Mouse (Mus musculus): Measurements from ENCODE around the gene Trip12. TPM values are rescaled to one million over a fixed set of nuclear protein-coding genes. Genes with fewer than 3 reads are reported as not detected.

Trip12 gene
- total and polyA plus RNA-seq, 3 experiments, result 26.9 to 205 (median 177) TPM

DNA sequence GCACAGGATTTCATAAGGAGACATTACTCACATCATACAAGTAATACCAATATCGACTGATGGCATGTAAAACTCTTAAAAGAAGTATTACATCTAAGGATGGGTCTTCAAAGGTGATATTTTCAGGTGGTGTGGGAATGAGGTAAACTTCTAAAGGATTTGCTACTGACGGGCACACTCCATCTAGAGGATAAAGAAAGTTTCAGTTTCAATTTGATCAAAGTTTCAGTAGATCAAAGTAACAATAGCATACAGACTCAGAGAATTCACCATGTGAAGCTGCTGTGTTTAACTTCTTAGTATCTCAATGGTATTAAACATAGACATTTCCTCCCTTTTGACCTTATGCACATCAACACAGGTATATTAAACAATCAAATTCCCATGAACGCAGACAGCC lies 98.2 kb downstream of the Trip12 start:
- WGBS, result 89% methylated on average over 3 of the region's 3 CpGs
- Histone ChIP-seq H3K27ac (no peak overlapping the region), H3K79me2 (replicated peaks; ENCODE audit: control insufficient read depth, insufficient read depth, low read length) (no peaks in the 10 kb centered on the region), H3K4me3 (no peak overlapping the region), H3K27me3 (ENCODE audit: control insufficient read depth, insufficient read depth, low read length) (no peaks in the 10 kb centered on the region), H3K9ac (ENCODE audit: low read depth, low read length) (no peak overlapping the region), H3K4me1 (ENCODE audit: control insufficient read depth, insufficient read depth, low read length) (no peaks in the 10 kb centered on the region), H3K36me3 (ENCODE audit: control insufficient read depth, insufficient read depth, low read length) (peaks cover 5% of the 10 kb centered on the region)
- intact Hi-C loops (cut with DNase I), result no loop called here
- TF ChIP-seq EP300 (IDR thresholded peaks at IDR 0.05; ENCODE audit: insufficient read depth, low read depth, low read length), result no peak
- no peak for TF ChIP-seq POLR2A (IDR thresholded peaks at IDR 0.05; ENCODE audit: insufficient read depth, low read depth, low read length)
- TF ChIP-seq CTCF (IDR thresholded peaks at IDR 0.05), result no peak
- DNase-seq, result no peak

DNA sequence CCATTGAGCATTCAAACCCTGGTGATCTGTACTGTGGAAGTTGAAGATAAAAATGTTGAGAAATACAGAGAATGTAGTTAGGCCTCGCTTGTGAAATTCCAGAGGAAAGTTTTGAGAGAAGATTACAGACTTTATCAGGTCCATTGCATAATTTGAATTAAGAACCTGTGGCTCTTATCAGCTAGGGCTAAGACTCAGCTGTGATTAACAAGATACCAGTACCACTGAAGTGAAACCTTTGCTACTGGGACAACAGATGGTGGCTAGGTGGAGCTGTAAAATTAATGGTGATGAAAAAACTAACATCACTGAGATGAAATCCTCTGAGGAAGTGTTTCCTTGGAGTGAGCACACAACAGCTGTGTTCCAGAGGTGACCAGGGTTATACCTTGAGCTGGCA lies 100.2 kb downstream of the Trip12 start:
- H3K27ac ChIP-seq, result no peak overlapping the region
- H3K4me3 ChIP-seq, result no peak overlapping the region
- H3K4me1 ChIP-seq (ENCODE audit: control insufficient read depth, insufficient read depth, low read length), result no peaks in the 10 kb centered on the region
- H3K9ac ChIP-seq (ENCODE audit: low read depth, low read length), result no peak overlapping the region
- H3K36me3 ChIP-seq (ENCODE audit: control insufficient read depth, insufficient read depth, low read length), result peaks cover 2% of the 10 kb centered on the region
- intact Hi-C loops (cut with DNase I), result no loop called here
- H3K79me2 ChIP-seq (replicated peaks; ENCODE audit: control insufficient read depth, insufficient read depth, low read length), result no peaks in the 10 kb centered on the region; the same call in 1 of the 2 replicates
- 41% methylated on average over 1 of the region's 1 CpGs for WGBS
- H3K27me3 ChIP-seq (ENCODE audit: control insufficient read depth, insufficient read depth, low read length), result no peaks in the 10 kb centered on the region
- no peak for DNase-seq
- TF ChIP-seq EP300 (IDR thresholded peaks at IDR 0.05; ENCODE audit: insufficient read depth, low read depth, low read length) (no peak), CTCF (IDR thresholded peaks at IDR 0.05) (no peak), POLR2A (IDR thresholded peaks at IDR 0.05; ENCODE audit: insufficient read depth, low read depth, low read length) (no peak)

- intact Hi-C loops (cut with DNase I), result no loop called here
- Histone ChIP-seq H3K4me1 (ENCODE audit: control insufficient read depth, insufficient read depth, low read length) (no peaks in the 10 kb centered on the region), H3K27me3 (ENCODE audit: control insufficient read depth, insufficient read depth, low read length) (no peaks in the 10 kb centered on the region), H3K79me2 (replicated peaks; ENCODE audit: control insufficient read depth, insufficient read depth, low read length) (no peaks in the 10 kb centered on the region; the same call in 1 of the 2 replicates), H3K4me3 (no peak overlapping the region), H3K9ac (ENCODE audit: low read depth, low read length) (no peak overlapping the region), H3K36me3 (ENCODE audit: control insufficient read depth, insufficient read depth, low read length) (peaks cover 3% of the 10 kb centered on the region), H3K27ac (no peak overlapping the region)
- DNase-seq, result no peak
- TF ChIP-seq CTCF (IDR thresholded peaks at IDR 0.05) (no peak), EP300 (IDR thresholded peaks at IDR 0.05; ENCODE audit: insufficient read depth, low read depth, low read length) (no peak), POLR2A (IDR thresholded peaks at IDR 0.05; ENCODE audit: insufficient read depth, low read depth, low read length) (no peak)
- WGBS, result 46% methylated on average over 1 of the region's 1 CpGs
Observed at GRCm38 (mm10) chr1:84737097-84737496, 103.2 kb downstream of the Trip12 start.

- intact Hi-C loops (cut with DNase I), result loop anchor here (1.0 to 5.0 kb wide), 3 partner anchors 34 to 152 kb away; partner anchors contain the start of gene Fbxo36
- H3K27ac ChIP-seq, result no peak overlapping the region
- no peak overlapping the region for H3K4me3 ChIP-seq
- H3K36me3 ChIP-seq (ENCODE audit: control insufficient read depth, insufficient read depth, low read length), result peaks cover 3% of the 10 kb centered on the region
- H3K79me2 ChIP-seq (replicated peaks; ENCODE audit: control insufficient read depth, insufficient read depth, low read length), result no peaks in the 10 kb centered on the region; the same call in 1 of the 2 replicates
- TF ChIP-seq CTCF (IDR thresholded peaks at IDR 0.05), result peak; percentile 93
- no peak for TF ChIP-seq EP300 (IDR thresholded peaks at IDR 0.05; ENCODE audit: insufficient read depth, low read depth, low read length)
- no peak overlapping the region for H3K9ac ChIP-seq (ENCODE audit: low read depth, low read length)
- H3K4me1 ChIP-seq (ENCODE audit: control insufficient read depth, insufficient read depth, low read length), result no peaks in the 10 kb centered on the region
- no peak for DNase-seq
- 64% methylated on average over 3 of the region's 3 CpGs for WGBS
- H3K27me3 ChIP-seq (ENCODE audit: control insufficient read depth, insufficient read depth, low read length), result no peaks in the 10 kb centered on the region
Observed at GRCm38 (mm10) chr1:84733799-84734198, 106.5 kb downstream of the Trip12 start.

GRCm38 (mm10) chr1:84731763-84732162 lies 108.6 kb downstream of the Trip12 start:
- intact Hi-C loops (cut with DNase I), result loop anchor here (5.0 kb wide), 2 partner anchors 36 to 106 kb away; partner anchors contain the start of gene Fbxo36
- H3K79me2 ChIP-seq (replicated peaks; ENCODE audit: control insufficient read depth, insufficient read depth, low read length), result no peaks in the 10 kb centered on the region; the same call in 1 of the 2 replicates
- H3K4me1 ChIP-seq (ENCODE audit: control insufficient read depth, insufficient read depth, low read length), result no peaks in the 10 kb centered on the region
- no peak overlapping the region for H3K9ac ChIP-seq (ENCODE audit: low read depth, low read length)
- no peak for DNase-seq
- peaks cover 3% of the 10 kb centered on the region for H3K36me3 ChIP-seq (ENCODE audit: control insufficient read depth, insufficient read depth, low read length)
- WGBS, result 100% methylated on average over 1 of the region's 1 CpGs
- no peak overlapping the region for H3K4me3 ChIP-seq
- no peak overlapping the region for H3K27ac ChIP-seq
- TF ChIP-seq EP300 (IDR thresholded peaks at IDR 0.05; ENCODE audit: insufficient read depth, low read depth, low read length) (no peak), POLR2A (IDR thresholded peaks at IDR 0.05; ENCODE audit: insufficient read depth, low read depth, low read length) (no peak), CTCF (IDR thresholded peaks at IDR 0.05) (no peak)
- H3K27me3 ChIP-seq (ENCODE audit: control insufficient read depth, insufficient read depth, low read length), result no peaks in the 10 kb centered on the region

GRCm38 (mm10) chr1:84722841-84723240 lies 117.5 kb downstream of the Trip12 start:
- Histone ChIP-seq H3K4me3 (no peak overlapping the region), H3K79me2 (replicated peaks; ENCODE audit: control insufficient read depth, insufficient read depth, low read length) (no peaks in the 10 kb centered on the region), H3K9ac (ENCODE audit: low read depth, low read length) (no peak overlapping the region), H3K36me3 (ENCODE audit: control insufficient read depth, insufficient read depth, low read length) (peaks cover 27% of the 10 kb centered on the region), H3K4me1 (ENCODE audit: control insufficient read depth, insufficient read depth, low read length) (0 out of 2 replicates have a peak, but pooled peaks cover 2% of the 10 kb centered on the region), H3K27me3 (ENCODE audit: control insufficient read depth, insufficient read depth, low read length) (no peaks in the 10 kb centered on the region), H3K27ac (no peak overlapping the region)
- intact Hi-C loops (cut with DNase I), result no loop called here
- peak; percentile 17 to 21 for DNase-seq
- TF ChIP-seq EP300 (IDR thresholded peaks at IDR 0.05; ENCODE audit: insufficient read depth, low read depth, low read length) (no peak), CTCF (IDR thresholded peaks at IDR 0.05) (no peak), POLR2A (IDR thresholded peaks at IDR 0.05; ENCODE audit: insufficient read depth, low read depth, low read length) (no peak)

All from heart, adult 2 months (tissue).